Mouse (Mus musculus): ENCODE measurements at regions not wholly inside any gene's neighbourhood (a gene's known extent, or its start where the extent isn't known, plus 50 kb on each side); places are given as distances from the start of the nearest gene placed in this dataset.
A peak's percentile ranks its signal among the peaks of the same experiment; 100 is the strongest.

DNA sequence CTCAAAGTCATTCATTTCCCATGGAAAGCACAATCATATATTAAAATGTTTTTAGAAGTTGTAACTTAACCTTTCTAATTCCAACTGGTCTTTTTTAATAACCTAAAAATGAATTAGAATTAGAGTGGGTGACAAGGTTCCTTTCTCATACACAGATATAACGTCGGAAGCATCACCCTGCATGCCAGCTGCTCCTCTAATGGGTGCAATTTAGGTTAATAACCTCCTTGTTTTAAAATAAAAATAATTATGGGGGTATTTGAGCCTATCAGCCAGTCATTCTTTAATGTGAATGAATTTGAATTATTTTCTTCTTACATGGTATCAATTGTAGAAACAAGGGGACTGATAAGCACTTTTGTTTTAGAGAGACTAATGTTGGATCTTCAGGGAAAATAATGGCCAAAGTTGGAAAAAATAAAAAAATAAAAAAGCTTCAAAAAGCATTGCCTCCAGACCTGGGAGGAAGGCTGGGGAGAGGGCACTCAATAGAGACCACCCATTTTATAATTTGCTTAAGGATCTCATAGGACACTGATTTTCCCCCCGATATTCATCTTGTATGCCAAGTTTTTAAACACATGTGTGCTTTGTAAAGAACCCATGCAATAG is 960.9 kb downstream of the Robo2 start:
- no peak for DNase-seq
- intact Hi-C loops (cut with DNase I), result no loop called here

DNA sequence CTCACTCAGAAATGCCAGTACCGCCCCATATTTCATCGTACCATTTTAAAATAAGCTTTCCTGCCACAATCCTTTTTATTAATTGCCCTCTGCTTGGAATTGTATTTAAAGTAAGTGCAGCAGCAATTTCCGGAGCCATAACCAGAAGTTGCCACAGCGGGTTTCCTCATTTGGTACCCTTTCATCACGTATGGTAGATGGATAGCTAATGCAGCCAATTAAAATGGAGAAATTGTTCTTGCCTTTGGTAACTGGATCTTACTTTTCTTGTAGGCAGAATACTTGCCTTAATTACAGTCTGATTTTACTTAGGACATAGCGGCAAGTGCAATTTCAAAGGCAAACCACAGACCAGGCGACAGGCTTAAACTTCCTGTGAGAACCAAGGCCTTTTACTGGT is 961.8 kb downstream of the Robo2 start:
- intact Hi-C loops (cut with DNase I), result no loop called here
- no peak for DNase-seq

DNA sequence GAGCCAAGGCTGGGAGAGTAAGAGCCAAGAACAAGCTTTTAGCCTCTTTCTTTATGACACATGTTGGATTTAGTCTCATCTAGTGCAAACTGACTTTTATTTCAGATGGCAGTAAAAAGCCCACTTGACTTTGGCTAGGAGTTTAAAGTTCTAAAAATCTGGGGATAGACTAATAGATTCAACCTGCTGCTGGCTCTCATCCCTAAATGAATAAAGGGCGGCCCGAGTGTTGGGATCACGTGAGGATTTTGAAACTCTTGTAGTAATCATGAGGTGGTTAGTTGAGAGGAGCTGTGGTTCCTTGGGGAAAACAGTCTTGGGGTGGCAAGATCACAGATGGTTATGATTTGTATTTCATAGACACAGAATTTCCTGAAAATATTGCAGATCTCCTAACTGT is 975.9 kb downstream of the Robo2 start:
- intact Hi-C loops (cut with DNase I), result no loop called here
- DNase-seq, result no peak

DNA sequence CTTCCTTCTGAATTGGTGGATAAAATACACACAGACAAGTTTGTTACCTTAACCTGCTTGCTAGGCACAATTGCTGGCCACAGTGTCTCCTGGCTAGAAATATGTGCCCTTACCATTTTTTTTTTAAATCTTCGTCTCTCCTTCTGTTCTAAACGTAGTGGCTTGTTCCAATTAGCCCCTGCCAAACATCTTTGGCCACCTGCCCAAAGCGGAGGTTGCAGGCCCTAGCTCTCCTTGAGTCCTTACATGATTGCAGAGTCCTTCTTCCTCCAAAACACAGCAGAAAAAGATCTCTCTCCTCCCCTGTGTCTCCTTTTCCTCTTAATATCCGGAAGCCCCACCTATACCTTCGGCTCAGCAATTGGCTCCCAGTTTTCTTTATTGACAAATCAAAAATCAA is 986.8 kb downstream of the Robo2 start:
- intact Hi-C loops (cut with DNase I), result no loop called here
- DNase-seq, result peak; percentile 65

DNA sequence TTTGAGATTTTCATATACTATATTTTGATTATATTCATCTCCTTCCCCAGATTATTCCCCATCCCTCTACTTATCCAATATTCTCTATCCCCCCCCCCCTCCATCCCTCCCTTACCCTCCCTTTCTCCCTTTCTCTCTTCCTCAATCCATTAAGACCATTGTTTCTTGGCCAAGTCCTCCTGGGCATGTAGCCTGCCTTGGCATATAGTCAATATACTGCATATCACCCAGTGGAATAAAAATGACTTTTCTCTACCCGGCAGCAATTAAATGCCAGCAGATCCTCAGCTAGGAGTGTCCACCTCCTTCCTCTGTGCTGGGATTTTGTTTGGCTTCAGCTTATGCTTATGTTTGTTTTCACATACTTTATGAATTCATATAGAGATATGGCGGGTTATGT is 987.3 kb downstream of the Robo2 start:
- intact Hi-C loops (cut with DNase I), result no loop called here

GRCm38 (mm10) chr16:73404509-73404908 is 1007.1 kb downstream of the Robo2 start:
- intact Hi-C loops (cut with DNase I), result no loop called here
- no peak for DNase-seq

More for the DNA sequence above, 987.3 kb downstream of the Robo2 start:
- DNase-seq, result peak; percentile 21

GRCm38 (mm10) chr16:73404099-73404498 is 1007.5 kb downstream of the Robo2 start:
- intact Hi-C loops (cut with DNase I), result no loop called here
- DNase-seq, result no peak

DNA sequence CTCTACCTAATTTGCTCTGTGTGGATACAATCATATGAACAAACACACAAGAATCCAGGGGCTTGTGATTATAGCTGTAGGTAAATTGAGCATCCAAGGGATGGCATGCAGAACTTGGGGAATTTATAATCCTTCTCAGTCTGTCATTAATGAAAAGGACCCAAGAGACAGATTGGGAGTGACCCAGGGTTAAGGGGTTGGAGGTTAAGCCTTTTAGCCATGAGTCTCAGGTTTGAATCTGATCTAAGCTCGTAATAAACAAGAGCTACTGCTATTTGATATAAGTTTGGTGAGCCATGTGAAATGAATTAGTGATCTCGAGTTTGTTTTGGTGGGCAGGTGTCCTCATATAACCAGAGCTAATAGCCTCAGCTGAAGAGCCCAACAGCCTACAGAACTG is 1032.6 kb downstream of the Robo2 start:
- intact Hi-C loops (cut with DNase I), result no loop called here
- DNase-seq, result no peak

DNA sequence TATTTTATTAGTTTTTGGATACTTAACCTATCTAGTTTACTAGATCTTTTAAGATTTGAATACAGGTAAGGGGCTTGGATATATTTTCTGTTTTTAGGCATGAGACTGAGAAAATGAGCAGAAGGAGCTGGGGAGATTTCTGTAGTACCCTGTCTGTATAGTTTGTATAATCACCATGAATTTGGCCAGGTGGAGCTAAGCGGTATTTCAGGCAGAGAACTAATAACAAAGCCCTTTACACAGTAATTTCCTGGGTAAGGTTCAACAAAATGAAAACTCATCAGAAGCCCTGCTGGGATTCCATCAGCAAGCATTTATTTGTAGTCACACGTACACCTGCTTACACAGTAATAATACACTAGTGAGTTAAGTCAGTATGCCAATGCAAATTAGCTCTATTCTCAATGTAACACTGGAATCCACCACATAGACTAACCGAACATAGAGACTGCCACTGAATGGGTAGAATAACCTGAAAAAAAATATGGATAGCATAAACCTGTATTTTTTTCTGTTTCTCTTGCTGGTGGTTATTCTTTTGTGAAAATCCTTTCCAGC is 1036.9 kb downstream of the Robo2 start:
- no peak for DNase-seq
- intact Hi-C loops (cut with DNase I), result no loop called here

DNA sequence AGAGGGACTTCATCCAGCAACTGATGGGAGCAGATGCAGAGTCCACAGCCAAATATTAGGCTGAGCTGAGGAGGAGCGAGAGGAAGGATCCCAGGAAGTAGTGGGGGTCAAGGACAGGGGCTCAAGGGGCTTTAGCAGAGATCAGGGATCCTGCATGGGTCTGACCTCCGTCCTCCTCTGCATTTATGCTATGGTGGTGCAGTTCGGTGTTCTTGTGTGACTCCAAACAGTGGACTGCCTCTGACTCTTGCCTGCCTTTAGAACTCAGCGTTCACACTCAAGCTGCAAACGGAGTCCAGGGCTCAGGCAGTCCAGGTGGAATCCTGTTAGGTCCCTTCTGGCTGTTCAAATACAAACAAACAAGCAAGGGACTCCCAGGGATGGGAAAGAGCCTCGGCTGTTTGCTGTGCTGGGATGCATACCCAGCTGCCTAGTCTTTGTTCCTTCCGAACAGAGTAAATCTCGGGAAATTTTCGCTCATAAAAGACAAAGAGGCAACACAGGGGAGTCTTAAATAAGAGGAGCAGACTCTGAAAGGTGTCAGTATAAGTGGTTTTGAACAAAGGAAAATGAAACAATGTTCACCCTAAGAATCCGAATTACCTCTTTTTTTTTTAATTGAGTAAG is 1042.9 kb downstream of the Robo2 start:
- intact Hi-C loops (cut with DNase I), result no loop called here
- DNase-seq, result no peak

DNA sequence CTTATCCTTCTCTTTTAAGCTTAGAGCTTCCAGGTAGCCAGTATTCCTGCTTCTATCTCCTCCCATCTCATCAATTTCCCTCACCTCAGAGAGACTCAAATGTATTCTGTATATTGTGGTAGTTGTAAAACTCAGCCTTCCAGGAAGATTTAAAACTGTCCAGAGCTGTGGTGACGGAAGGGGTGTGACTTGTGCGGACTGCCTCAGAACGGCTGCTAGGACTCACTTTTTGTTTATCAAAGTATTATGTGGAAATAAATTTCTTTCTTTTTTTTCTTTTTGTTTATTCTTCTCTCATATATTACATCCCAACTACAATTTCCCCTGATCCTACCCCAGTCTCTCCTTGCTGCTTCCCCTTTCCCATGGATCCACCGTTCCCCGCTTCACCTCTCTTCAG is 1043.7 kb downstream of the Robo2 start:
- DNase-seq, result no peak
- intact Hi-C loops (cut with DNase I), result no loop called here

DNA sequence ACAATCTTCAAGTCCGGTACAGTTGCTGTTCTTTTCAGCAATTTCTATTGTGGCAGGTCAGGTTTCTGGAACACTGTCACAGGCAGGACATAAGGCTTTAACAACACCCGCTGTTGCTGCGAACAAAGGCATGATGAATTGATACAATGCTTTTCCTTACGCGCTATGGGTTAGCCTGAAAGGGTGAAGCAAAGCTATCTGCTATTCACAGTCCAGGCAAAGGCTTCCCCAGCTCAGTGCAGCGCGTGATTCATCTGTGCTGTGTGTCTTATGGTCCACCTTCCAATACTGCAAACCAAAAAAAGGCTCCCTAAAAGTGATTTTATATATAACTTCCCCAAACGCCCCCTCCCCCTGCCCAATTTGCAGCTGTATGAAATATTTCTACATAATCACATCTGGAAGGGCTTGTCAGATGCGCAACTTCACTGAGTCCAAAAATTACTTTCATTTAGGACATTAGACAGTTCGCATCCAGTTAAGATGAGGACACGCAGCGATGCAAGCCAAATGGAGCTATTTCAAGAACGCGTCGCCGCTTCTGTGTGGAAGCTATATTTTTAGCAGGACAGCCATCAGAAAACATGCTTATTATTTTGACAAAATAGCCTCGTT is 1044.3 kb downstream of the Robo2 start:
- intact Hi-C loops (cut with DNase I), result no loop called here
- DNase-seq, result no peak

GRCm38 (mm10) chr16:73350698-73351097 is 1042.6 kb downstream of the Robo1 start:
- intact Hi-C loops (cut with DNase I), result no loop called here
- DNase-seq, result no peak

- no peak for DNase-seq
- intact Hi-C loops (cut with DNase I), result no loop called here
Measured at GRCm38 (mm10) chr16:73343941-73344340, 1035.8 kb downstream of the Robo1 start.

- no peak for DNase-seq
- intact Hi-C loops (cut with DNase I), result no loop called here
Measured at GRCm38 (mm10) chr16:73343531-73343930, 1035.4 kb downstream of the Robo1 start.

DNA sequence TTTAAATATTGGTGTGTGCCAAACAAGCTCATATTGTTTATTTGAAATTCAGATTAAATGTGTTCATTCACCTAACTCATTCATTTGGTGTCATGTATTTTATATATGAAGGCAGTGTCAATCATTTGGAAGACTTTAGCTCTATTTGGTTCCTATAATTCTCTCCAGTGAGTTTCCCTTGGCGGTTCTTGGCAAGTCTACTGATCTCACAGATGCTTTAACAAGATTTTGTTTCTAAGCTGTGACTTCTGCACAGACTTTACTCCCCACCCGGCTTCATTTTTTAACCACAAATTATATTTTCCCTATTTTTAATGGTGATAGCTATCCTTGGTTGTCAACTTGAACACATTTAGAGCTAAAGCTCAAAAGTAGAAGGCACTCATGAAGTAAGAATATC is 1009.5 kb downstream of the Robo1 start:
- intact Hi-C loops (cut with DNase I), result no loop called here
- DNase-seq, result no peak

- intact Hi-C loops (cut with DNase I), result loop anchor here (5.0 kb wide), 1 partner anchor 192 kb away; no protein-coding TSS in a partner anchor
Measured at GRCm38 (mm10) chr16:73310096-73310495, 1002.0 kb downstream of the Robo1 start.

DNA sequence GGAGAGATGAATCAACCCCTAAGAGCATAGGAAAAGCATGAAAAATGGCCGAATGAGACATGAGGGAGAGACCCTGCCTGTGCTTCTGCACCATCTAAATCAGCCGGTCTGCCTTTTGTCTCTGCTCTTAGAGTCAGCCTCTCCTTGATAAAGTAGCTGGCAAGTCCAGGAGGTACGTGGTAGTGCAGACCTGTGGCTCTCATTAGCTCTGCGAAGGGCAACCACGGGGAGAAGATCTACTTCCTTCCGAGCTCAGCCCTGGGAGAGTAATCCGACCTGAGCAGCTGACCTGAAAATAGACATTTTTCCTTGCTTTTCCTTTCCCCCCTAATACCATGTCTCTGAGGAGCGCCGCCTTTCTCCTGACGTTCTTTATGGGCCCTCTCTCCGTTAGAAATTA is 971.8 kb downstream of the Robo1 start:
- no peak for DNase-seq
- intact Hi-C loops (cut with DNase I), result no loop called here

More at GRCm38 (mm10) chr16:73310096-73310495, 1002.0 kb downstream of the Robo1 start:
- no peak for DNase-seq

DNA sequence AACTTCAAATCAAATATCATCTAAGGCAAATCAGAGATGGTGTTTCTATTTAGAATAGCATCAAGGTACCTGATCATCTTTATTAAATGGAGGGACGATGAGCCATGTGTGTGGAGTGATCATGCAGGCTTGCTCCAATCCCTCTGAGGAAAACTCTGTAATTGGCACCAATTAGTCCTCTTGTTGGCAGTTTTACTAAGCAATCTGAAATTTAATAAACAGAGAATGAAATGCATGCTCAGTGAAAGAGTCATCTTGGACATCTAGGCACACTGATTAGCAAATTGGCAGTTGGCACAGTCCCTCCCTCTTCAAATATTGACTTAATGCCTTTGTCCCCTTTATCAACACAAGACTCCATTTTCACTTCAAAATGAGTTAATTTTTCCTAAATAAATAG is 951.6 kb downstream of the Robo1 start:
- intact Hi-C loops (cut with DNase I), result no loop called here
- DNase-seq, result no peak

DNA sequence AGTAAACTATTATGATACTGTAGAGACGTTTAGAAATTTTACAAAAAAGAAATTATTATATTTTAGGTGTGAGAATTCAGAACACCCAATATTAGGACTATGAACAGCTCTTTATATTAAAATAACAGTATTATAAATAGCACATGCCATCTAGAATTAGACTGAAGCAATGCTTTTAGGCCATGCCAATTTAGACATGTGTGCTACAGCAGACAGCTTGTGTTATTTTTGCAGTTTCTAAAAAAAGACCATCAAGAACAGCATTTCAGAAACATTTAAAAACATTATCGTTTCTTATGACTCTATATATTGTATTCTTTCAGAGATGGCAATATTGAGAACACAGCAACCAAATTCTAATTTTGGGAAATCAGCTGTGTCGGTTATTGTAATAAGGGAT is 951.2 kb downstream of the Robo1 start:
- intact Hi-C loops (cut with DNase I), result no loop called here
- DNase-seq, result no peak

DNA sequence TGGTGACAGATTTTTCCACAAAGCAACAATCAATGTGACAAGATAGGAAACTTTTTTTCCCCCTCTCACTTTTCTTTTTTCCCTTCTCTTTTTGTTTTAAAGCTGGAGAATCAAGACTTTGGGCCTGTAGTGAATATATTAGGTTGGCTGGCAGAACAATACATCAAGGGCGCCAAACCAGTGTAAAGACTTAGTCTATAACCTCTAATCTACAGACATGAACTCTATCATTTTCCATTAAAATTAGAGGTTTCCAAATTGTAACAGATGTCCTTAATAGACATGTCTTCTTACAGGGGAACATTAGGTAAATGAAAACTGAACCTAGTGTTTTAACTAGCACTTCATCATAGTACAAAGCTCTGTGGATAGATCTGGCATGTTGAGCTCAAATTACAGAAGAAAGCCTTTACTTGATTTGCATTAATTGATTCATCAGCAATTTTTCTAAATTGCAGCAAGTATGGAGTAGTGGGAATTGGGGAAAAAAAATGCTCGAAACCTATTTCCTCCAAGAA is 937.0 kb downstream of the Robo1 start:
- no peak for DNase-seq
- intact Hi-C loops (cut with DNase I), result no loop called here

DNA sequence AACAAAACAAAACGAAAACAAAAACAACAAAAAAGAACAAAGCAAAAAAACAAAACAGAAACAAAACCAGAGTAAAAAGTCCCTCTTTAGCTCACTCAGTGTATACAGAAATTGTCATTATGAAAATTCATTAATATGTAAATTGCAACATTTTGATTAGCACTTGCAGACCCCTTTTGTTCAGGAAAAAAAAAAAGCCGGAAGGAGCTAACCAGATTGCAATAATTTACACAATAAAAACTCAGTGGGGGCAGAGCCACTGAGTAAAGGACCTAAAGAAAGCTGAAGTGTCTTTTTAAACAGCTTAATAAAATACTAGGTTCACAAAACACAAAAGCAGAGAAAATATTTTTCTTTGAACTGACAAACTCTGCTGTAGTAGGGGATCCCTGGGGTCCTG is 922.5 kb downstream of the Robo1 start:
- no peak for DNase-seq
- intact Hi-C loops (cut with DNase I), result no loop called here

Data from left cerebral cortex, postnatal 4 days (tissue).